Mouse (Mus musculus) urinary bladder, postnatal 4 days (tissue): Measurements from ENCODE around the gene Gng2.
A peak's percentile ranks its signal among the peaks of the same experiment; 100 is the strongest.
"Not testable (repeated sequence)": the region's sequence is repeated elsewhere in the genome, so short reads cannot be mapped to it uniquely, and the experiment has no call there.

Experiments
- DNase-seq, 2 experiments: peaks; one replicate each; pipeline ENCODE4 v3.0.0; 2021 to 2022; ENCODE audit warnings: low spot score in 2 of 2

Gene Gng2

GRCm38 (mm10) chr14:19938545-19938944 is 38.9 kb downstream of the Gng2 start:
- no peak for DNase-seq

DNA sequence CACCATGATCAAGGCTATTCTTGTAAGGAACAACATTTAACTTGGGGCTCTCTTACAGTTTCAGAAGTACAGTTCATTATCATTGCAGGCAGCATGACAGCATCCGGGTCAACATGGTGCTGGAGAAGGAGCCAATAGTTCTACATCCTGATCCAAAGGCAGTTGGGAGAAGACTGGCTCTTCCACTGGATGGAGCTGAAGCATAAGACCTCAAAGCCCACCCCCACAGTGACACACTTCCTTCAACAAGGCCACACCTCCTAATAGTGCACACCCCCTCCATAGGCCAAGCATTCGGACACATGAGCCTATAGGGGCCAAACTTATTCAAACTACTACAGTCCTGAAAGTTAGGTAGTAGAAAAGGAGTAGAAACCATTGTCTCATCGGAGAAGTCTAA is 42.3 kb downstream of the Gng2 start:
- DNase-seq, result no peak

GRCm38 (mm10) chr14:19933314-19933713 is 44.1 kb downstream of the Gng2 start:
- no peak for DNase-seq

DNA sequence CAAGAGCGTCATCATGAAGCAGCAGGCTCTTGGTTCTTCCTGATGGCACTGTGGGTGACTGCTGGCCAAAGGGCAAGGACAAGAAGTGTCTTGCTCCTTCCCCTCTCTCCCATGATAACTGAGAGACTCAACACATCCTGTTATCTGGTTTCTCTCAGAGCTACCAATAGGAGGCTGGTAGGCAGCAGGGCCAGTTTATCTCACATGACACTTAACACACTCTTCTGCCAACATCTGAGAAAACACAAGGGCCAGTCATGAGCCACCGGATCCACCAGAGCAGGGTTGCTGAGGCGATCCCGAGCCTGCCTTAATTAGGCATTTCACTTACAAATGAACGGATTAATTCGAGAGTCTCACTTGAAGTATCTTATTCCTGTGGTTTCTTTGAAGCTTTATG is 49.5 kb downstream of the Gng2 start:
- no peak for DNase-seq

DNA sequence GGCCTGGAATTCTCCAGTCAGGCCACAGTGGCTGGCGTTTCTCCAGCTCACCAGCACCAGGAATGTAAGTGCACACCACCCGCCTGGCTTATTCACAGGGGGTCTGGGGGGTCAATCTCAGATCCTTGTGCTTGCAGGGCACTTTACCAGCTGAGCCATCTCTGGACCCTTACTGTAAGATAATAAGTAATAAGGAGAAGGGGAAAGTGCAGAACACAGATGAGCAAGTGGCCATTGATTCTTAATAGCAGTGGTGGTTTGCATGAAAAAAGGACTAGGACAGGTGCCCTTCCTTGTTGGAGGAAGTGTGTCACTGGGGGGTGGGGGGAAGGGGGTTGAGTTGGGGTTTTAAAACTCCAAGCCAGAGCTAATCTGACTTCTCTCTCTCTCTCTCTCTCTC is 50.3 kb downstream of the Gng2 start:
- DNase-seq, result no peak

DNA sequence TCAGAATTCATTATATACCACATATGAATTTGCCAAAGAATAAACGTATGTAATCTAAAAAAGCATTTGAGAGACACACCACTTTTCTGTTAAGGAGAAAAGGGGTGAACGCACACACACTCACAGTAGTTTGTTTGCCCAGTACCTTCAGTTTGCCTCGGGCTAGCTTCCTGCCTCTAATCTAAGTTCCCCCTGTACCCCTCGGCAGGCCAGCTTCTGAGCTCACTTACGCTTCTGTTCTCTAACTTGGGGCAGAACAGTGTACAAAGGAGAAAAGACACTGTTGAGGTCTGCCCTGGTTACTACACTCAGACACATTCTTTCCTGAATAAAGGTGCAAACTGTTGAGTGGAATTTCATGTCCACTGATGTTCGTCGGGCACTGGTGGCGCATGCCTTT is 51.1 kb downstream of the Gng2 start:
- no peak for DNase-seq

DNA sequence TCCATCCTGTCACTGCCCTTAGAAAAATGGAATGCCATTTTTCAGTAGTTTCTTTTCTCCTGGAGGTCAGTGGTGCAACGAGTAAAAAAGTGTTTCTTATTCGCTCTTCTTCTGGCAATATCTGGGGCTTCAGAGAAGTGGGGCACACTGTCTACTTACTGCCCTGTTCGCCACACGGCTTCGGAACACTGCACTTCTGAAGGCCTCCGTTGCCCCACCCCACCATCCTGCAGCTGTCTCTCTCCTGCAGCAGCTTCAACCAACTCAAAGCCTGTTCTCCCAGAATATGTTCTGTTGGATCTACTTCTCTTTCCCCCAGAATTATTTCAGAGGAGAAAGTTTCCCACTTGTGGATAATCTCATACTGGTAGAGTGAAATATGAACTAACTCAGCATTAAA is 52.3 kb downstream of the Gng2 start:
- no peak for DNase-seq

GRCm38 (mm10) chr14:19924086-19924485 is 53.3 kb downstream of the Gng2 start:
- DNase-seq, result no peak

DNA sequence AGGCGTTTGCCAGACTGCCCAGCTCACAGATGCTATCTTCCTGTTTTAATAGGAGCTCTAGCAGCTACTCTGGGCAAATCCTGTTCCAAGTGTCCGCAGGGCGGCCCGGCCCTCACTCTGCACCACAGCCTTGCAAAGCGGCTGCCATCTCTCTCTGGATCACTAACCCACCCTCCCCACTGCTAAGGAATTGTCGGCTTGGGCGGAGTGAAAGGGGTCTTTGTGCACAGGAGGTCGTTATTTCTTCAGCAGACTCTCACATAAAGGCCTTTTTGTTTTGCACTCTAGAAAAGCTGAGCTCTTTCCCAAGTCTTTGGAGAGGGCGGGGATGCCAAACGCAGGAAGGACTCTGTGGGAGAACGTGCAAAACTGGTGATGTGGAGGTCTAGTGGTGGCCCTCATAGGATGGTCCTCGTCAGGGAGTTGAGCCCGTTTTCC is 57.2 kb downstream of the Gng2 start:
- no peak for DNase-seq

DNA sequence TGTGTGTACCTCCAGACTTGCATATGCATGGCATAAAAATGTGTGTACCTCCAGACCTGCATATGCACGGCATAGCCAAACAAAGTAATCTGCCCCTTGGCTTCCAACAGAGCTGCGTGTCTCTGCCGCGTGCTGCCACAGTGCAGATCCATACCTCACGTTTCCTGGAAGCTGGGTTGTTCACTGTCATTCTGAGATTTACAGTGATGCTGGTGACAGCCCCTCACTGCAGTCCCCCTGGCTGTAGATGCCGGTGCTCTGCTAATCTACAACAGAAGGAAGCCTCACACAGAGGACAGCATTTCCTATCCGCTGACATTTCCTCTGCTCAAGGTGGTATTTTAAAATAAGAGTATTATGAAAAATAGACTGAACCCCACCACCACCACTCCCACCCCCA is 57.6 kb downstream of the Gng2 start:
- no peak for DNase-seq

- no peak for DNase-seq
Observed at GRCm38 (mm10) chr14:19917534-19917933, 59.9 kb downstream of the Gng2 start.

DNA sequence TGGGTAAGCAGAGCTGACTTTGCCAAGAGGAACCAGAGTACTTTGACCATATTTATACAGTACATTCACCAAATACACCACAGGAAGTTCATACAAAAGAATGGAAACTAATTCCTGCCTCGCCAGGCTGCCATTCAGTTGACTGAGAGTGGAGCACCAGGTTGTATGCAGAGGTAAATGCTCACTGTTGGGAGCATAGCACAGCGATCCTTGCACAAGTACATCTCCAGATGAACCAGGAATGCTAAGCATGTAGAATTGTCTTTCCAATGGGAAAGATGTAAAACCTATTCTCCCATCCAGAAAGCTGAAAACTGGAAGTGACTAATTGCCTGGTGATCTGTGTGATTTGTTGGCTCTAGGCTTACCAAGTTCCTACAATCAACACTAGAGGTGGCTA is 61.1 kb downstream of the Gng2 start:
- no peak for DNase-seq

GRCm38 (mm10) chr14:19912891-19913290 is 64.5 kb downstream of the Gng2 start:
- DNase-seq, result no peak

DNA sequence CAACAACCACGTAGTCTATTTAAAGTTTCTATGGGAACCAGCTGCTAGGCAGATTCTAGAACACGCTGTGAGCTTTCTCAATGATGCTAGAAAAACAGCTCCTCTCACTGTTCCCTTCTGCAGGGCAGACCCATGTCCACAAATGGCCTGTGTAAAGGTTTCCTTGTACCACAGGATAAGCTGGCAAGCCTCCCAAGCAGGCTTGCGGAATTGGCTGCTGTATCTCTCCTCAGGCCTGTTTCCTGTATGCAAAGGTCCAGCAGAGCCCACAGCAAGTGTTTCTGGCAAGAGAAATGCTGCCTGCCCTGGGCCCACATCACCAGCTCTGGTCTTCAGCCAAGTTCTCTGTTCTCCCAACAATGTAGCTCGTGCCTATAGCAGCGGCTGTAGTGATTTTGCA is 71.8 kb downstream of the Gng2 start:
- DNase-seq, result peak in 1 of 2 experiments; percentile 32

- DNase-seq, result no peak
Observed at GRCm38 (mm10) chr14:19904821-19905220, 72.6 kb downstream of the Gng2 start.

GRCm38 (mm10) chr14:19904031-19904430 is 73.4 kb downstream of the Gng2 start:
- DNase-seq, result no peak

GRCm38 (mm10) chr14:19900492-19900891 is 76.9 kb downstream of the Gng2 start:
- no peak for DNase-seq

- no peak for DNase-seq
Observed at GRCm38 (mm10) chr14:19887569-19887968, 89.9 kb downstream of the Gng2 start.

- DNase-seq, result not testable (repeated sequence)
Observed at GRCm38 (mm10) chr14:19884431-19884830, 93.0 kb downstream of the Gng2 start.

GRCm38 (mm10) chr14:19874201-19874807 is 103.1 kb downstream of the Gng2 start:
- DNase-seq, result no peak

- DNase-seq, result no peak
Observed at GRCm38 (mm10) chr14:19867286-19867935, 110.0 kb downstream of the Gng2 start.

DNA sequence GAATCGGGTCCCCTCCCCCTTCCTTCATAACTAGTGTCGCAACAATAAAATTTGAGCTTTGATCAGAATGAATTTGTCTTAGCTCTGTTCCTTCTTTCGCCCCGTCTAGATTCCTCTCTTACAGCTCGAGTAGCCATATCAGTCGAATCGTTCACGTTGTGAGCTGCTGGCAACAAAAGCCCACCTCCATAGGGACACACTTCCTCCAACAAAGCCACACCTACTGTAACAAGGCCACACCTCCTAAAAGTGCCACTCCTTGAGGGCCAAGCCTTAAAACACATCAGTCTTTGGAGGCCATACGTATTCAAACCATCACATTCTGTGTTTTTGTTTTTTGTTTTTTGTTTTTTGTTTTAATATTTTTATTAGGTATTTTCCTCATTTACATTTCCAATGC is 112.3 kb downstream of the Gng2 start:
- not testable (repeated sequence) for DNase-seq

GRCm38 (mm10) chr14:19861311-19862080 is 115.9 kb downstream of the Gng2 start:
- DNase-seq, result no peak
